Mouse (Mus musculus) lung, postnatal 0 days (tissue): ENCODE data around the gene Rilpl1.

Experiments used
- CTCF ChIP-seq: IDR thresholded peaks from 2 replicates; pipeline ENCODE4 v1.5.1; 2016; ENCODE audit warnings: antibody characterized with exemption, mild to moderate bottlenecking
- EP300 ChIP-seq: IDR thresholded peaks from 2 replicates; pipeline ENCODE4 v1.6.1; 2016; ENCODE audit warnings: antibody characterized with exemption, mild to moderate bottlenecking, control low read depth

- TF ChIP-seq CTCF (no peak), EP300 (0 out of 2 replicates have a peak, but pooled peaks have one; percentile 3)
These were observed 20.9 kb upstream of the Rilpl1 start for GRCm38 (mm10) chr5:124552094-124552472.
